Mouse (Mus musculus): ENCODE measurements around the gene Glud1. TPM values are rescaled to one million over a fixed set of nuclear protein-coding genes. Genes with fewer than 3 reads are reported as not detected.
A peak's percentile ranks its signal among the peaks of the same experiment; 100 is the strongest.
"Not testable (repeated sequence)": the region's sequence is repeated elsewhere in the genome, so short reads cannot be mapped to it uniquely, and the experiment has no call there.

Gene Glud1
- polyA plus RNA-seq, 1 experiment from 2014 or later: 89.4 TPM

GRCm38 (mm10) chr14:34303265-34303680, 7.3 kb upstream of the Glud1 start:
- no peaks in the 10 kb centered on the region for H3K27me3 ChIP-seq (ENCODE audit: control insufficient read depth, insufficient read depth, low read length)
- no peaks in the 10 kb centered on the region for H3K9me3 ChIP-seq (ENCODE audit: control insufficient read depth, low read length)
- H3K4me2 ChIP-seq (ENCODE audit: low read depth, low read length, severe bottlenecking): no peak overlapping the region
- H3K27ac ChIP-seq (ENCODE audit: low read depth, low read length): no peak overlapping the region
- H3K4me1 ChIP-seq (replicated peaks; ENCODE audit: control insufficient read depth, insufficient read depth, low read length): no peaks in the 10 kb centered on the region
- WGBS: 54% methylated on average over 5 of the region's 5 CpGs
- no peaks in the 10 kb centered on the region for H3K36me3 ChIP-seq (ENCODE audit: control insufficient read depth, insufficient read depth, low read length)
- H3K4me3 ChIP-seq (ENCODE audit: low read depth, low read length): no peak overlapping the region
- H3K9ac ChIP-seq (ENCODE audit: low read length): no peak overlapping the region
- no peak for ATAC-seq (replicated peaks; ENCODE audit: low FRiP score)
- DNase-seq (ENCODE audit: low spot score): no peak

- H3K9me3 ChIP-seq (ENCODE audit: control insufficient read depth, low read length): no peaks in the 10 kb centered on the region
- H3K27me3 ChIP-seq (ENCODE audit: control insufficient read depth, insufficient read depth, low read length): no peaks in the 10 kb centered on the region
- H3K4me3 ChIP-seq (ENCODE audit: low read depth, low read length): no peak overlapping the region
- no peak overlapping the region for H3K27ac ChIP-seq (ENCODE audit: low read depth, low read length)
- DNase-seq (ENCODE audit: low spot score): no peak
- peaks cover 2% of the 10 kb centered on the region; the same call in 1 of the 2 replicates for H3K4me1 ChIP-seq (replicated peaks; ENCODE audit: control insufficient read depth, insufficient read depth, low read length)
- H3K36me3 ChIP-seq (ENCODE audit: control insufficient read depth, insufficient read depth, low read length): no peaks in the 10 kb centered on the region
- H3K9ac ChIP-seq (ENCODE audit: low read length): no peak overlapping the region
- ATAC-seq (replicated peaks; ENCODE audit: low FRiP score): no peak
- H3K4me2 ChIP-seq (ENCODE audit: low read depth, low read length, severe bottlenecking): no peak overlapping the region
- WGBS: 88% methylated on average over 4 of the region's 4 CpGs
Observed at GRCm38 (mm10) chr14:34309266-34309665, 1.3 kb upstream of the Glud1 start.

- peak overlapping the region; percentile 52 for H3K4me2 ChIP-seq (ENCODE audit: low read depth, low read length, severe bottlenecking)
- H3K27me3 ChIP-seq (ENCODE audit: control insufficient read depth, insufficient read depth, low read length): no peaks in the 10 kb centered on the region
- H3K4me3 ChIP-seq (ENCODE audit: low read depth, low read length): peak overlapping the region; percentile 85
- H3K36me3 ChIP-seq (ENCODE audit: control insufficient read depth, insufficient read depth, low read length): no peaks in the 10 kb centered on the region
- no peaks in the 10 kb centered on the region for H3K9me3 ChIP-seq (ENCODE audit: control insufficient read depth, low read length)
- 15% methylated on average over 5 of the region's 5 CpGs for WGBS
- peaks cover 2% of the 10 kb centered on the region; the same call in 1 of the 2 replicates for H3K4me1 ChIP-seq (replicated peaks; ENCODE audit: control insufficient read depth, insufficient read depth, low read length)
- ATAC-seq (replicated peaks; ENCODE audit: low FRiP score) (no peak), DNase-seq (ENCODE audit: low spot score) (no peak)
- peak overlapping the region; percentile 90 for H3K27ac ChIP-seq (ENCODE audit: low read depth, low read length)
- H3K9ac ChIP-seq (ENCODE audit: low read length): peak overlapping the region; percentile 95
Observed at GRCm38 (mm10) chr14:34309907-34310233, 657 bp upstream of the Glud1 start.

GRCm38 (mm10) chr14:34311021-34311631, 599 bp downstream of the Glud1 start:
- Histone ChIP-seq H3K4me2 (ENCODE audit: low read depth, low read length, severe bottlenecking) (peak overlapping the region; percentile 90), H3K4me3 (ENCODE audit: low read depth, low read length) (peak overlapping the region; percentile 85), H3K27ac (ENCODE audit: low read depth, low read length) (peak overlapping the region; percentile 90), H3K36me3 (ENCODE audit: control insufficient read depth, insufficient read depth, low read length) (no peaks in the 10 kb centered on the region), H3K9me3 (ENCODE audit: control insufficient read depth, low read length) (no peaks in the 10 kb centered on the region), H3K27me3 (ENCODE audit: control insufficient read depth, insufficient read depth, low read length) (no peaks in the 10 kb centered on the region), H3K4me1 (replicated peaks; ENCODE audit: control insufficient read depth, insufficient read depth, low read length) (peaks cover 2% of the 10 kb centered on the region; the same call in 1 of the 2 replicates), H3K9ac (ENCODE audit: low read length) (peak overlapping the region; percentile 95)
- WGBS: under 1% methylated on average over 45 of the region's 47 CpGs
- DNase-seq (ENCODE audit: low spot score) (peak; percentile 82), ATAC-seq (replicated peaks; ENCODE audit: low FRiP score) (peak; percentile 45)

- Histone ChIP-seq H3K27ac (ENCODE audit: low read depth, low read length) (no peak overlapping the region), H3K4me1 (replicated peaks; ENCODE audit: control insufficient read depth, insufficient read depth, low read length) (peaks cover 2% of the 10 kb centered on the region; the same call in 1 of the 2 replicates), H3K4me3 (ENCODE audit: low read depth, low read length) (peak overlapping the region; percentile 85), H3K36me3 (ENCODE audit: control insufficient read depth, insufficient read depth, low read length) (no peaks in the 10 kb centered on the region), H3K9ac (ENCODE audit: low read length) (peak overlapping the region; percentile 95), H3K27me3 (ENCODE audit: control insufficient read depth, insufficient read depth, low read length) (no peaks in the 10 kb centered on the region), H3K9me3 (ENCODE audit: control insufficient read depth, low read length) (no peaks in the 10 kb centered on the region), H3K4me2 (ENCODE audit: low read depth, low read length, severe bottlenecking) (peak overlapping the region; percentile 90)
- WGBS: 4% methylated on average over 4 of the region's 4 CpGs
- no peak for ATAC-seq (replicated peaks; ENCODE audit: low FRiP score)
- no peak for DNase-seq (ENCODE audit: low spot score)
Observed at GRCm38 (mm10) chr14:34311691-34312090, 1.2 kb downstream of the Glud1 start.

- H3K36me3 ChIP-seq (ENCODE audit: control insufficient read depth, insufficient read depth, low read length): no peaks in the 10 kb centered on the region
- DNase-seq (ENCODE audit: low spot score): no peak
- peaks cover 2% of the 10 kb centered on the region; the same call in 1 of the 2 replicates for H3K4me1 ChIP-seq (replicated peaks; ENCODE audit: control insufficient read depth, insufficient read depth, low read length)
- no peaks in the 10 kb centered on the region for H3K9me3 ChIP-seq (ENCODE audit: control insufficient read depth, low read length)
- no peak overlapping the region for H3K27ac ChIP-seq (ENCODE audit: low read depth, low read length)
- ATAC-seq (replicated peaks; ENCODE audit: low FRiP score): no peak
- WGBS: 26% methylated on average over 5 of the region's 6 CpGs
- peak overlapping the region; percentile 85 for H3K4me3 ChIP-seq (ENCODE audit: low read depth, low read length)
- peak overlapping the region; percentile 90 for H3K4me2 ChIP-seq (ENCODE audit: low read depth, low read length, severe bottlenecking)
- H3K9ac ChIP-seq (ENCODE audit: low read length): peak overlapping the region; percentile 27; the same call in 1 of the 2 replicates
- no peaks in the 10 kb centered on the region for H3K27me3 ChIP-seq (ENCODE audit: control insufficient read depth, insufficient read depth, low read length)
Observed at GRCm38 (mm10) chr14:34312339-34313048, 2.0 kb downstream of the Glud1 start.

- WGBS: 93% methylated on average over 3 of the region's 3 CpGs
- Histone ChIP-seq H3K9me3 (ENCODE audit: control insufficient read depth, low read length) (no peaks in the 10 kb centered on the region), H3K27ac (ENCODE audit: low read depth, low read length) (no peak overlapping the region), H3K4me2 (ENCODE audit: low read depth, low read length, severe bottlenecking) (no peak overlapping the region), H3K4me1 (replicated peaks; ENCODE audit: control insufficient read depth, insufficient read depth, low read length) (peaks cover 2% of the 10 kb centered on the region; the same call in 1 of the 2 replicates), H3K9ac (ENCODE audit: low read length) (no peak overlapping the region), H3K27me3 (ENCODE audit: control insufficient read depth, insufficient read depth, low read length) (no peaks in the 10 kb centered on the region), H3K4me3 (ENCODE audit: low read depth, low read length) (no peak overlapping the region), H3K36me3 (ENCODE audit: control insufficient read depth, insufficient read depth, low read length) (no peaks in the 10 kb centered on the region)
- DNase-seq (ENCODE audit: low spot score) (no peak), ATAC-seq (replicated peaks; ENCODE audit: low FRiP score) (no peak)
Observed at GRCm38 (mm10) chr14:34313612-34314011, 3.1 kb downstream of the Glud1 start.

- H3K9me3 ChIP-seq (ENCODE audit: control insufficient read depth, low read length); H3K4me1 ChIP-seq (replicated peaks; ENCODE audit: control insufficient read depth, insufficient read depth, low read length); ATAC-seq (replicated peaks; ENCODE audit: low FRiP score); H3K36me3 ChIP-seq (ENCODE audit: control insufficient read depth, insufficient read depth, low read length); H3K9ac ChIP-seq (ENCODE audit: low read length); H3K4me2 ChIP-seq (ENCODE audit: low read depth, low read length, severe bottlenecking); DNase-seq (ENCODE audit: low spot score); H3K27ac ChIP-seq (ENCODE audit: low read depth, low read length); H3K27me3 ChIP-seq (ENCODE audit: control insufficient read depth, insufficient read depth, low read length); H3K4me3 ChIP-seq (ENCODE audit: low read depth, low read length): not testable (repeated sequence)
- WGBS: 94% methylated on average over 8 of the region's 8 CpGs
Observed at GRCm38 (mm10) chr14:34314383-34314782, 3.9 kb downstream of the Glud1 start.

All from forebrain, embryonic 11.5 days (tissue).